Comparison of ENCODE assay signal across 23 mouse cellular contexts in genomic region chr6:87021791-87022190, GRCm38 (mm10). TPM values are rescaled to one million over a fixed set of nuclear protein-coding genes. Genes with fewer than 3 reads are reported as not detected.
A peak's percentile ranks its signal among the peaks of the same experiment; 100 is the strongest.
DNase-seq lines count a peak whose midpoint lies in the region; ATAC-seq lines count a peak whose summit lies in the region.
"Had no signal": no experiment of that assay in that cellular context is flagged by ENCODE, and none has a peak within 500 bp of the region (broad histone marks: within the 10 kb centered on the region; RNA-seq: fewer than 3 reads in every experiment).

No protein-coding gene starts in this region.

- H3K27me3 ChIP-seq in midbrain, embryonic 11.5 days (ENCODE audit: control insufficient read depth, insufficient read depth, low read length): no peaks in the 10 kb centered on the region
- H3K27me3 ChIP-seq in midbrain, embryonic 15.5 days (replicated peaks): no peaks in the 10 kb centered on the region
- H3K27me3 ChIP-seq in kidney, embryonic 15.5 days: no peaks in the 10 kb centered on the region
- H3K27me3 ChIP-seq: CH12.LX; embryonic facial prominence, embryonic 12.5 days; forebrain, embryonic 13.5 days; forebrain, embryonic 15.5 days had no signal

- no peak overlapping the region for H3K4me3 ChIP-seq in midbrain, embryonic 11.5 days (ENCODE audit: low read depth, low read length)
- H3K4me3 ChIP-seq in midbrain, embryonic 15.5 days: no peak overlapping the region
- no peak overlapping the region for H3K4me3 ChIP-seq in kidney, embryonic 15.5 days (replicated peaks)
- H3K4me3 ChIP-seq: embryonic facial prominence, embryonic 10.5 days; embryonic facial prominence, embryonic 12.5 days; forebrain, embryonic 13.5 days; forebrain, embryonic 15.5 days had no signal

- no peak overlapping the region for H3K27ac ChIP-seq in midbrain, embryonic 11.5 days (ENCODE audit: low read depth, low read length)
- H3K27ac ChIP-seq in midbrain, embryonic 15.5 days: no peak overlapping the region
- H3K27ac ChIP-seq in kidney, embryonic 15.5 days: no peak overlapping the region
- H3K27ac ChIP-seq: embryonic facial prominence, embryonic 10.5 days; embryonic facial prominence, embryonic 12.5 days; forebrain, embryonic 13.5 days; forebrain, embryonic 15.5 days had no signal

- H3K4me2 ChIP-seq in midbrain, embryonic 11.5 days: no peak overlapping the region
- no peak overlapping the region for H3K4me2 ChIP-seq in midbrain, embryonic 15.5 days
- no peak overlapping the region for H3K4me2 ChIP-seq in kidney, embryonic 15.5 days
- H3K4me2 ChIP-seq: embryonic facial prominence, embryonic 12.5 days; forebrain, embryonic 13.5 days; forebrain, embryonic 15.5 days had no signal

- no peak overlapping the region for H3K9ac ChIP-seq in midbrain, embryonic 11.5 days (ENCODE audit: low read length)
- no peak overlapping the region for H3K9ac ChIP-seq in midbrain, embryonic 15.5 days
- no peak overlapping the region for H3K9ac ChIP-seq in kidney, embryonic 15.5 days
- H3K9ac ChIP-seq: embryonic facial prominence, embryonic 12.5 days; forebrain, embryonic 13.5 days; forebrain, embryonic 15.5 days; forebrain, postnatal 0 days had no signal

- WGBS in midbrain, embryonic 11.5 days: 97% methylated on average over 12 of the region's 12 CpGs
- WGBS in midbrain, embryonic 15.5 days: 97% methylated on average over 12 of the region's 12 CpGs
- 97% methylated on average over 12 of the region's 12 CpGs for WGBS in kidney, embryonic 15.5 days

- no peaks in the 10 kb centered on the region for H3K4me1 ChIP-seq in midbrain, embryonic 11.5 days (ENCODE audit: control insufficient read depth, insufficient read depth, low read length)
- H3K4me1 ChIP-seq in midbrain, embryonic 15.5 days: no peaks in the 10 kb centered on the region
- no peaks in the 10 kb centered on the region for H3K4me1 ChIP-seq in kidney, embryonic 15.5 days
- H3K4me1 ChIP-seq: embryonic facial prominence, embryonic 10.5 days; embryonic facial prominence, embryonic 12.5 days; forebrain, embryonic 13.5 days; forebrain, embryonic 15.5 days had no signal

- peak; percentile 23 for DNase-seq in midbrain, embryonic 11.5 days (ENCODE audit: low spot score, missing footprints)
- peak; percentile 78 for DNase-seq in ZHBTc4 (ENCODE audit: low read depth, low spot score)
- DNase-seq in brain, adult 2 months (ENCODE audit: low read depth, low spot score): peak; percentile 22
- DNase-seq in gastrocnemius, adult 8-10 months (ENCODE audit: low spot score in 2 of 2): no peak
- DNase-seq: adrenal gland, adult 2 months; adrenal gland, postnatal 10 days; adrenal gland, postnatal 25 days; B cell, adult 2 months; cerebellum, adult 11 months; cerebellum, adult 18-20 months; cerebellum, adult 8-10 months; cerebellum, adult 9-11 months; cerebellum, postnatal 14 days; cerebellum, postnatal 36 days; forebrain, postnatal 0 days had no signal

- peaks cover 3% of the 10 kb centered on the region; the same call in 1 of the 2 replicates for H3K9me3 ChIP-seq in midbrain, embryonic 11.5 days (ENCODE audit: control insufficient read depth, low read length)
- H3K9me3 ChIP-seq in midbrain, embryonic 15.5 days: no peaks in the 10 kb centered on the region
- H3K9me3 ChIP-seq in kidney, embryonic 15.5 days (replicated peaks): peaks cover 4% of the 10 kb centered on the region; the same call in 1 of the 2 replicates
- H3K9me3 ChIP-seq: forebrain, embryonic 15.5 days had no signal

- no peak for ATAC-seq in midbrain, embryonic 11.5 days (ENCODE audit: low FRiP score)
- ATAC-seq in midbrain, embryonic 15.5 days (replicated peaks): no peak
- no peak for ATAC-seq in kidney, embryonic 15.5 days (replicated peaks; ENCODE audit: low FRiP score)
- ATAC-seq: CD4-positive, CD25-positive, alpha-beta regulatory T cell, adult 4 months; forebrain, embryonic 13.5 days; forebrain, embryonic 15.5 days; forebrain, postnatal 0 days had no signal

- H3K36me3 ChIP-seq in midbrain, embryonic 11.5 days (ENCODE audit: control insufficient read depth, insufficient read depth, low read length): peaks cover 19% of the 10 kb centered on the region
- peaks cover 54% of the 10 kb centered on the region for H3K36me3 ChIP-seq in midbrain, embryonic 15.5 days (replicated peaks)
- peaks cover 90% of the 10 kb centered on the region for H3K36me3 ChIP-seq in kidney, embryonic 15.5 days

RNA-seq across cellular contexts. Expression of gene Nfu1, which starts 12.8 kb away (rescaled TPM):
- polyA plus RNA-seq in midbrain, embryonic 11.5 days (2014; fragmentation: Nextera tagmentation; extraction: Ambion mirVana): 89.9 and 91.8 TPM in 2 replicates
- polyA plus RNA-seq in midbrain, embryonic 15.5 days (2015; fragmentation: Nextera tagmentation; extraction: Ambion mirVana): 127 and 129 TPM in 2 replicates
- 104 and 106 TPM in 2 replicates for polyA plus RNA-seq in kidney, embryonic 15.5 days (2015; fragmentation: Nextera tagmentation; extraction: Ambion mirVana)
- total RNA-seq in gastrocnemius, adult 8-10 months (2022): 10 to 100 TPM; 55.9 to 72.7 (median 65.2) TPM

RNA-seq across cellular contexts. Expression of gene Gfpt1, which starts 20.9 kb away (rescaled TPM):
- polyA plus RNA-seq in midbrain, embryonic 11.5 days (2014; fragmentation: Nextera tagmentation; extraction: Ambion mirVana): 14.1 and 14.2 TPM in 2 replicates
- polyA plus RNA-seq in midbrain, embryonic 15.5 days (2015; fragmentation: Nextera tagmentation; extraction: Ambion mirVana): 25.0 and 27.7 TPM in 2 replicates
- 19.8 and 22.0 TPM in 2 replicates for polyA plus RNA-seq in kidney, embryonic 15.5 days (2015; fragmentation: Nextera tagmentation; extraction: Ambion mirVana)
- total RNA-seq in gastrocnemius, adult 8-10 months (2022): 10 to 100 TPM; 33.2 to 37.1 (median 35.4) TPM

Comparison
In these comparisons a context has a peak if more than half of its experiments do, and no peak if none do; other contexts are left out.
1. DNase-seq: peak in midbrain, embryonic 11.5 days (single experiment), ZHBTc4 (single experiment) and brain, adult 2 months (single experiment); none in gastrocnemius, adult 8-10 months (0 of 2).